Mouse (Mus musculus) embryonic facial prominence, embryonic 12.5 days (tissue): ENCODE measurements around the gene Ccdc30. TPM values are rescaled to one million over a fixed set of nuclear protein-coding genes. Genes with fewer than 3 reads are reported as not detected.

Source experiments
- ATAC-seq: fragments of 200-750 bp; cut with Nextera tagmentation; 2 replicates; pipeline ENCODE4 v1.8.0; 2017; ENCODE audit not compliant: insufficient number of reproducible peaks, insufficient read depth, low FRiP score, low TSS enrichment
- H3K27ac ChIP-seq: fragments of 300-500 bp; sonication (generic); 2 replicates; pipeline ENCODE4 v1.5.1; 2016; ENCODE audit warnings: mild to moderate bottlenecking
- H3K27me3 ChIP-seq: fragments of 300-500 bp; sonication (generic); 2 replicates; pipeline ENCODE4 v1.6.1; 2016; ENCODE audit warnings: mild to moderate bottlenecking, moderate library complexity
- H3K36me3 ChIP-seq: fragments of 300-500 bp; sonication (generic); 2 replicates; pipeline ENCODE4 v1.6.1; 2016; ENCODE audit warnings: mild to moderate bottlenecking
- H3K4me1 ChIP-seq: fragments of 300-500 bp; sonication (generic); 2 replicates; pipeline ENCODE4 v1.6.1; 2016
- H3K4me2 ChIP-seq: fragments of 300-500 bp; sonication (generic); replicated peaks from 2 replicates; pipeline ENCODE4 v1.6.1; 2016; ENCODE audit warnings: mild to moderate bottlenecking, moderate library complexity
- H3K4me3 ChIP-seq: fragments of 300-500 bp; sonication (generic); 2 replicates; pipeline ENCODE4 v1.5.1; 2016; ENCODE audit warnings: mild to moderate bottlenecking
- H3K9ac ChIP-seq: fragments of 300-500 bp; sonication (generic); 2 replicates; pipeline ENCODE4 v1.6.1; 2016; ENCODE audit warnings: mild to moderate bottlenecking, moderate library complexity
- H3K9me3 ChIP-seq: fragments of 300-500 bp; sonication (generic); 2 replicates; pipeline ENCODE4 v1.6.1; 2016; ENCODE audit warnings: mild to moderate bottlenecking, moderate library complexity
- WGBS: fragments of 180-500 bp; shearing (Covaris S2); methylation state at CpG from one replicate; pipeline ENCODE4 v1.1.7; 2016; 5-methylcytosine and 5-hydroxymethylcytosine counted together
- polyA plus RNA-seq: library from polyadenylated mRNA; unstranded; fragments of >200 nt; fragmentation: Nextera tagmentation; extraction: Ambion mirVana; gene quantifications from 2 replicates; pipeline ENCODE4 v1.2.1, GENCODE M21; 2016

Gene Ccdc30
- polyA plus RNA-seq, 1 experiment from 2014 or later = 9.5 TPM

DNA sequence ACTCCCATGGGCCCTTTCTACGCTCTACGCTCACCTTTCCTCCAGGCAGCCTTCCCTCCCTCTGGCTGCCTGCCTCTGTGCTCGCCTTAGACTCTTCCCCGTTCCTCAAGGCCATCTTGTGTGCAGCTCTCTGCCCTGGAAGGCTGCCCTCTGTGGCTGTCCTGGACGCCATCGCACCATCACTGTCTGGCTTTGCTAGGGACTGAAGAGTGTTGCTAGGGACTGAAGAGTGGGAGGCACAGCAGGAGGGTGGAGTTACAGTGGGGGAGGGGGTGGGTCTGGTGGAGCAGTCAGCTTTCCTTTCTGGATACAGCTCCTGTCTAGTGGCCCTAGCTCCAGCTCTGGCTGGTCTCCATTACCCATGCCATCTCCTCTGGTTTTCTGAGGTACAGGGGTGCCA, 27.2 kb upstream of the Ccdc30 start:
- Histone ChIP-seq H3K9me3 (no peaks in the 10 kb centered on the region), H3K36me3 (no peaks in the 10 kb centered on the region), H3K27ac (no peak overlapping the region), H3K4me2 (no peak overlapping the region), H3K4me1 (peaks cover 4% of the 10 kb centered on the region; the same call in 1 of the 2 replicates), H3K4me3 (no peak overlapping the region), H3K9ac (no peak overlapping the region), H3K27me3 (no peaks in the 10 kb centered on the region)
- WGBS = 32% methylated on average over 6 of the region's 6 CpGs
- no peak for ATAC-seq

DNA sequence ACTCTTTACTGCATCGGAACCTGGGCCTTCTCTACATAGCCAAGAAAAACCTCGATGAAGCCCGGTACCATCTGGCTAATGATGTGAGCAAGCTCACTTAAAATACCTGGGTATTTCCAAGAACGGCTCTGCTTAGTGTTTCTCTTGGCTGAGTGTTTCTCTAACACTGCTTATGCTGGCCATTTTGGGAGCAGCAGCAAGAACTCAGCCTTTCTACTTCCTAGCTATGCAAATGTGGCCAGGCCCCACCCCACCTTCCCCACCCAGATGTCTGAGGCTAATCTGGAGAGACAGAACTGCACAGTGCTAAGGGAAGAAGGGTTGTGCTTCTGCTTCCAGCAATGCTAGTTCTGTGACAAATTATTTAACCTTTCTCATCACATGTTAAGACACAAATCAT, 26.5 kb upstream of the Ccdc30 start:
- H3K9me3 ChIP-seq = no peaks in the 10 kb centered on the region
- 90% methylated on average over 4 of the region's 4 CpGs for WGBS
- no peak for ATAC-seq
- no peak overlapping the region for H3K9ac ChIP-seq
- no peaks in the 10 kb centered on the region for H3K27me3 ChIP-seq
- no peak overlapping the region for H3K4me3 ChIP-seq
- H3K36me3 ChIP-seq = no peaks in the 10 kb centered on the region
- H3K4me2 ChIP-seq = no peak overlapping the region
- peaks cover 4% of the 10 kb centered on the region; the same call in 1 of the 2 replicates for H3K4me1 ChIP-seq
- no peak overlapping the region for H3K27ac ChIP-seq

DNA sequence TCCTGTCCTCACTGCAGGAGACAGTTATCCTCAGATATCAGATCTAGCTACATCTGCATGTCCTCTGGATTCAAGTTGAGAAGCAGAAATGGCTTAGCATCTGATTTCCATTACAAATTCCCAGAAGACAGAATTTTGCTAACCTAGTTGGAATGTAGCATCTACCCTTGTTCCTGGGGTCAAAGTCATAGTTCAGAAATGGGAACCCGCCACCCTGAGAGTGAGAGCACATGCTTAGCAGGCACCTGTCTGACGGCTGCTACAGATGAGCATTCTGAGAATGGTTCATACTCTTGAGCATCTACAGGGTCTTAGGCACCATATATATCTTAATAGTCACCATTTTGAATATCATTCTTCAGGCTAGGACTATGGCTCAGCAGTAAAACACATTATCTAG, 22.6 kb upstream of the Ccdc30 start:
- no peak for ATAC-seq
- 77% methylated on average over 2 of the region's 2 CpGs for WGBS
- peaks cover 4% of the 10 kb centered on the region; the same call in 1 of the 2 replicates for H3K4me1 ChIP-seq
- H3K9me3 ChIP-seq = no peaks in the 10 kb centered on the region
- no peak overlapping the region for H3K27ac ChIP-seq
- H3K9ac ChIP-seq = no peak overlapping the region
- H3K27me3 ChIP-seq = no peaks in the 10 kb centered on the region
- H3K36me3 ChIP-seq = no peaks in the 10 kb centered on the region
- H3K4me2 ChIP-seq = no peak overlapping the region
- H3K4me3 ChIP-seq = no peak overlapping the region

DNA sequence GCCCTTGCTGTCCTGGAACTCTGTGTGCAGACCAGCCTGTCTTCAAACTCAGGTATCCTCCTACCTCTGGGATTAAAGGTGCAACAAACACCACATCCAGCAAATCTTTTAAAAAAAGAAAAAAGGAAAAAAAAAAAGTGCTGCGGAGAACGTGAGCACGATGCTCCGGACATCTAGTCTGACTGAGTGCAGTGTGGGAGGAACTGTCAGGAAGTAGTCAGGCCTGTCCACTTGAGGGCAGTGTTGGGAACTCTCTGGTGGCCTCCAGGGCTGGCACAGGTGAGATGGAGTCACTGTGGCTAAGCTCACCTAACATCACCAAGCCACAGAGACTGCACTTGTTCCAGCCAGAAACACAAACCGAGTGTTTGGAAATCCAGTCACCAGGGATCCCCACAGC, 15.4 kb upstream of the Ccdc30 start:
- no peak overlapping the region for H3K27ac ChIP-seq
- no peaks in the 10 kb centered on the region for H3K36me3 ChIP-seq
- no peaks in the 10 kb centered on the region for H3K27me3 ChIP-seq
- H3K4me3 ChIP-seq = no peak overlapping the region
- no peaks in the 10 kb centered on the region for H3K4me1 ChIP-seq
- 25% methylated on average over 5 of the region's 5 CpGs for WGBS
- H3K9ac ChIP-seq = no peak overlapping the region
- H3K9me3 ChIP-seq = no peaks in the 10 kb centered on the region
- no peak overlapping the region for H3K4me2 ChIP-seq
- no peak for ATAC-seq

DNA sequence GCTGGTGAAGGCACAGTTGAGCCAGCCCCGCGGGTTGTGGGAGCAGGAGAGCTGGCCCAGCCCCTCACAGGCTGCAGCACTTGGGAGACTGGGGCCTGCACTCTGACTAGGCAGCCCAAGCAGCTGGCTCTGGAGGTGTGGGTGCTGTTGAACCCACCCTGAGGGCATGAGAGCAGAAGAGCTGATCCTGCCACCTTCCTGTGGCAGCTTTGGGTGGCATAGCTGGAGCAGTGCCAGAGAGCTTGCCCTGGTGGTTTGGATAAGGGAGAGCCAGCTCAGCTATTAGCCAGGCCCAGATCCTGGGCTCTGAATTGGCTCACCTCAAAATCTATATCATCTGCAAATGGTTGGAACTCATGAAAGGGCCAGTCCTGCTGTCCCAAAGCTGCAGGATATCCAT, 12.4 kb upstream of the Ccdc30 start:
- Histone ChIP-seq H3K4me3 (no peak overlapping the region), H3K4me2 (no peak overlapping the region), H3K27me3 (no peaks in the 10 kb centered on the region), H3K9me3 (no peaks in the 10 kb centered on the region), H3K36me3 (no peaks in the 10 kb centered on the region), H3K9ac (no peak overlapping the region), H3K27ac (no peak overlapping the region), H3K4me1 (no peaks in the 10 kb centered on the region)
- 55% methylated on average over 2 of the region's 2 CpGs for WGBS
- no peak for ATAC-seq

DNA sequence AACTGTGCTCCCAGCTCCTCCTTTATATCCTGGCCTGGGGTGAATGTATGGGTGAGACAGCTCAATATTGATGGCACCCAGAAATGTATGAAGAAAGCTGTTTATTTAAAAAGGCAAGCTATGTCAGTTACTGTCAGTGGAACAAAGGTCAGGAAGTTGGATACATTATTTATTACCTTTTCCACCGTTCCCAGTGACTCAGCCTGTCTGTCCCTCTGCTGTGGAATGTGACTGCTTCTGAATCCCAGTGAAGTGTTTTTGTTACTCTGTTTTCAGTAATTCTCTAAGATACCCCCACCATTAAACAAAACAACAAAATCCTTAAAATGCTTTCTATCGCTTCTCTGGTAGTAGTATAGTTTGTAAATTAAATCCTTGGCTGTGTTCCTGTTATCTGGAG, 10.3 kb upstream of the Ccdc30 start:
- 67% methylated on average over 2 of the region's 2 CpGs for WGBS
- Histone ChIP-seq H3K4me3 (no peak overlapping the region), H3K27me3 (no peaks in the 10 kb centered on the region), H3K27ac (no peak overlapping the region), H3K9me3 (no peaks in the 10 kb centered on the region), H3K4me1 (peaks cover 8% of the 10 kb centered on the region), H3K9ac (no peak overlapping the region), H3K36me3 (no peaks in the 10 kb centered on the region), H3K4me2 (no peak overlapping the region)
- no peak for ATAC-seq

GRCm38 (mm10) chr4:119425077-119425476, 9.8 kb upstream of the Ccdc30 start:
- Histone ChIP-seq H3K9me3 (no peaks in the 10 kb centered on the region), H3K4me2 (no peak overlapping the region), H3K4me1 (peaks cover 8% of the 10 kb centered on the region), H3K36me3 (no peaks in the 10 kb centered on the region), H3K27me3 (no peaks in the 10 kb centered on the region), H3K9ac (no peak overlapping the region), H3K4me3 (no peak overlapping the region), H3K27ac (no peak overlapping the region)
- 87% methylated on average over 2 of the region's 2 CpGs for WGBS
- ATAC-seq = no peak

- WGBS = under 1% methylated on average over 52 of the region's 52 CpGs
- Histone ChIP-seq H3K4me1 (peaks cover 8% of the 10 kb centered on the region), H3K4me3 (peak within 1 kb of the TSS; percentile 71), H3K4me2 (peak within 1 kb of the TSS; percentile 64), H3K36me3 (peaks cover 8% of the 10 kb centered on the region; the same call in 1 of the 2 replicates), H3K27ac (peak within 1 kb of the TSS; percentile 75), H3K9ac (peak within 1 kb of the TSS; percentile 60), H3K9me3 (no peaks in the 10 kb centered on the region), H3K27me3 (no peaks in the 10 kb centered on the region)
- ATAC-seq = peak; percentile 88
Observed at GRCm38 (mm10) chr4:119422294-119422964, 7.1 kb upstream of the Ccdc30 start, which contains the start of the genes Ppcs and Zmynd12. Gene Ppcs, minus strand, starts transcription at chr4:119422420. Gene Zmynd12, plus strand, starts transcription at chr4:119422814.

DNA sequence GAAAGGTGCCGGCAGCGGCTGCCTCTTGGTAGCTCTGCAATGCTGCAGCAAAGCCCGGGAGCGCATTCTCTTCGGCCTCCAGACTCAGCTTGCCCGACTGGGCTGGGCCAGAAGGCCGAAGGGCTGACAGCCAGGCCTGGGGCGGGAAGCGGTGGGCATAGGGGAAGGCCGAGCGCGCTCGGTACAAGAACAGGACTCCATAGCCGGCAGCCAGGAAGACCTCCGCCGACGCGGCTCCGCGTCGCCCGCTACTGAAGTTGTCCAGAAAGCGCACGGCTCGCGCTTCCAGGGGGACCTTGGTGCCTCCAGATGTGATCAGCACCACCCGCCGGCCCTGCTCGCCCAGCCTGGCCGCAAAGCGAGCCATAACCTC, 6.6 kb upstream of the Ccdc30 start:
- peak overlapping the region; percentile 60 for H3K9ac ChIP-seq
- H3K4me3 ChIP-seq = peak overlapping the region; percentile 71
- peak overlapping the region; percentile 75 for H3K27ac ChIP-seq
- H3K36me3 ChIP-seq = peaks cover 8% of the 10 kb centered on the region; the same call in 1 of the 2 replicates
- peaks cover 8% of the 10 kb centered on the region for H3K4me1 ChIP-seq
- peak; percentile 26; the same call in 1 of the 2 replicates for ATAC-seq
- H3K9me3 ChIP-seq = no peaks in the 10 kb centered on the region
- no peaks in the 10 kb centered on the region for H3K27me3 ChIP-seq
- whole genome bisulfite sequencing = under 1% methylated on average over 30 of the region's 31 CpGs
- H3K4me2 ChIP-seq = peak overlapping the region; percentile 64

DNA sequence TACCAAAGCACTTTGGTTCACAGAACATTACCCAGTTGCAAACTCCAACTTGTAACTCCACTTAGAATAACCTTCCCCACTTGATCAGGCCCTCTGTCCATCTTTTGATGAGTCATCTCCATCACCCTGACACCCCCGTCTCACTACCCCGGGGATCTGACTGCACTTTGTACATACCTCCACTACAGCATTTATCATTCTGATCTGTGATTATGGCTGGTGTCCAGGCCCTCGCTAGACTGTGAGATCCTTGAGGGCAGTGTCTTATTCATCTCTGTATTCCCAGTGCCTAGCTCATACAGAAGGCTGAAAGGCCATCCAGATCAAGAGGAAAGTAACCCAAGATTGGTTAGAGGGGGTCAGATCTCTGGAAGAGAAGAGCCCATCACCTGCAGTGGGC, 5.9 kb upstream of the Ccdc30 start:
- peaks cover 8% of the 10 kb centered on the region for H3K4me1 ChIP-seq
- peak overlapping the region; percentile 60 for H3K9ac ChIP-seq
- peak overlapping the region; percentile 64 for H3K4me2 ChIP-seq
- no peaks in the 10 kb centered on the region for H3K9me3 ChIP-seq
- whole genome bisulfite sequencing = 66% methylated on average over 3 of the region's 3 CpGs
- H3K4me3 ChIP-seq = peak overlapping the region; percentile 71
- ATAC-seq = no peak
- H3K27me3 ChIP-seq = no peaks in the 10 kb centered on the region
- H3K27ac ChIP-seq = no peak overlapping the region
- H3K36me3 ChIP-seq = peaks cover 8% of the 10 kb centered on the region; the same call in 1 of the 2 replicates

GRCm38 (mm10) chr4:119417894-119418293, 2.6 kb upstream of the Ccdc30 start:
- ATAC-seq = no peak

GRCm38 (mm10) chr4:119417270-119417669, 1.9 kb upstream of the Ccdc30 start:
- Histone ChIP-seq H3K9me3 (no peaks in the 10 kb centered on the region), H3K9ac (no peak overlapping the region), H3K4me3 (no peak overlapping the region), H3K27ac (no peak overlapping the region), H3K36me3 (peaks cover 8% of the 10 kb centered on the region; the same call in 1 of the 2 replicates), H3K4me1 (peaks cover 12% of the 10 kb centered on the region), H3K4me2 (no peak overlapping the region), H3K27me3 (no peaks in the 10 kb centered on the region)
- ATAC-seq = no peak
- WGBS = 79% methylated on average over 3 of the region's 3 CpGs

More at GRCm38 (mm10) chr4:119417894-119418293, 2.6 kb upstream of the Ccdc30 start:
- WGBS = 86% methylated on average over 3 of the region's 3 CpGs
- H3K4me3 ChIP-seq = no peak overlapping the region
- H3K9me3 ChIP-seq = no peaks in the 10 kb centered on the region
- H3K27ac ChIP-seq = no peak overlapping the region
- H3K36me3 ChIP-seq = peaks cover 8% of the 10 kb centered on the region; the same call in 1 of the 2 replicates
- no peaks in the 10 kb centered on the region for H3K27me3 ChIP-seq
- no peak overlapping the region for H3K4me2 ChIP-seq
- H3K9ac ChIP-seq = no peak overlapping the region
- H3K4me1 ChIP-seq = peaks cover 12% of the 10 kb centered on the region
